Mouse (Mus musculus): ENCODE measurements around the gene Fank1. TPM values are rescaled to one million over a fixed set of nuclear protein-coding genes. Genes with fewer than 3 reads are reported as not detected.
"Not testable (repeated sequence)": the region's sequence is repeated elsewhere in the genome, so short reads cannot be mapped to it uniquely, and the experiment has no call there.

Fank1 gene
- total RNA-seq, 2 experiments from 2014 or later, result 3.6 to 4.1 TPM

DNA sequence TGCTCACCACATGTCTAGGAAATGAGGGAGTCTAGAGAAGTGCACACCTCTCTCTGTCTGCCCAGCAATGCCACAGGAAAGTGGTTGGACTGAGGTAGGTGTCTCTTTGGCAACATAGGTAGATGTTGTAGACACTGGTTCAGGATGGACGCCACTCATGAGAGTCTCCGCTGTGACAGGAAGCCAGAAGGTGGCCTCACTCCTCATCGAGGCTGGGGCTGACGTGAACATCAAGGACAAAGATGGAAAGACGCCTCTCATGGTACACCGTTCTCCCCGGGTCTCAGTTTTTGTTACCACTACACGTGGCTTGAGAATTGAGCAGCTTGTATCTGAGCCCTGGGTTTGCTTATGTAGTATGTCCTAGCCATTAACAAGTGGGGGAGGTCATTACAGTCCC lies 103.1 kb downstream of the Fank1 start:
- no peak for TF ChIP-seq CTCF (IDR thresholded peaks at IDR 0.05)
- Histone ChIP-seq H3K27ac (no peak overlapping the region), H3K4me3 (no peak overlapping the region)
- intact Hi-C loops (cut with DNase I), result no loop called here
- DNase-seq (ENCODE audit: extremely low spot score in 1 of 2, low spot score in 2 of 2), result no peak

DNA sequence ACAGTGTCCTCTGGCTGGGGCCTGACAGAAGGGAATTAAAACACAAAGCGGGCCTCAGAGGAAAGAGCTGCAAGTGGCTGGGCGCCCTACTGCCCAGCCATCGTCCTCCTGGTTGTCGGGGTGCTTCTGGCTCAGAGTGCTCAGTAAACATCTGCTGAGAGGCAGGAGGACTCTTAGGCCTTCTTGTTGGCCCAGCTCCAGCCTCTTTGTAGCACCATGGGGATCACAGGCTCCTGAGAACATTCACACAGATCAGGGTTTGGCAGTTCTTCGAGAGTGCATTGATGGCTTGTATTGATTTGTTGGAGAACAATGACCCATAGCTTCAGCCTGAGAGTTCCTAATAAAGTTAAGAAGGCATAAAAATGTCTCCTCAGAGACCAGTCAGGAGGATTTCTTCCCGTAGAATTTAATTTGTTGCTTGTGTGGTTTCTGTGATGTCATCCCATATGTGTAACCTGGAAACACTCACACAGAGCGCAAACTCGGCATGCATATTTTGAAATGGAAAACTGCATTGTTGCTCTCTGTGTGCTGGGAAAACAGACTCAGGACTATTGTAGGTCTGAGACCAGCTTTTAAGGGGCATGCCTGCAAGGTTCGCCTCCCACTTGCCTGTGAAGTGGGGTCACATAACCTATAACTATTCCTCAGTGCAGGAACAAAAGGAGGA lies 108.2 kb downstream of the Fank1 start:
- H3K4me3 ChIP-seq; H3K27ac ChIP-seq; DNase-seq (ENCODE audit: extremely low spot score in 1 of 2, low spot score in 2 of 2); intact Hi-C loops (cut with DNase I): not testable (repeated sequence)

GRCm38 (mm10) chr7:133888926-133889920 lies 112.6 kb downstream of the Fank1 start:
- no peak for DNase-seq (ENCODE audit: extremely low spot score in 1 of 2, low spot score in 2 of 2)
- Histone ChIP-seq H3K4me3 (no peak overlapping the region), H3K27ac (no peak overlapping the region)
- no peak for TF ChIP-seq CTCF (IDR thresholded peaks at IDR 0.05)
- intact Hi-C loops (cut with DNase I), result no loop called here

- intact Hi-C loops (cut with DNase I), result no loop called here
- TF ChIP-seq CTCF (IDR thresholded peaks at IDR 0.05), result no peak
- Histone ChIP-seq H3K27ac (no peak overlapping the region), H3K4me3 (no peak overlapping the region)
- no peak for DNase-seq (ENCODE audit: extremely low spot score in 1 of 2, low spot score in 2 of 2)
These were observed 113.3 kb downstream of the Fank1 start for GRCm38 (mm10) chr7:133889986-133890385.

DNA sequence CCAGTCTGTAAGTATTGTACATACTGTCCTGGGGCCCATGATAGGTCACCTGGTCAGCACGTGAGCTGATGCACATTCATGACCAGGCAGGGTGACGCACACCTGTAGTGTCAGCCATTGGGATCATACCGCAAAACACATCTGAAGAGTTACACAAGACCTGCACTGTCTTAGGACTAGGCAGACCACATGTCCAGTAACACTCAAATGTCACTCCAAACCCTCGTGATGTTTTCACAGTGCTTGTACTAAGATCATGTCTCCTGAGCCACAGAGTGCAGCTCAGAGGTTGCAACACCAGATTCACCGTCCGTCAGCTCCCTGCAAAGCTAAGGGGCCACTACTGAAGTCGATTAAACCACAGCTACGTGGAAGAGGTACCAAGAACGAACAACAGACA lies 114.6 kb downstream of the Fank1 start:
- intact Hi-C loops (cut with DNase I), result no loop called here
- Histone ChIP-seq H3K4me3 (no peak overlapping the region), H3K27ac (no peak overlapping the region)
- no peak for TF ChIP-seq CTCF (IDR thresholded peaks at IDR 0.05)
- no peak for DNase-seq (ENCODE audit: extremely low spot score in 1 of 2, low spot score in 2 of 2)

DNA sequence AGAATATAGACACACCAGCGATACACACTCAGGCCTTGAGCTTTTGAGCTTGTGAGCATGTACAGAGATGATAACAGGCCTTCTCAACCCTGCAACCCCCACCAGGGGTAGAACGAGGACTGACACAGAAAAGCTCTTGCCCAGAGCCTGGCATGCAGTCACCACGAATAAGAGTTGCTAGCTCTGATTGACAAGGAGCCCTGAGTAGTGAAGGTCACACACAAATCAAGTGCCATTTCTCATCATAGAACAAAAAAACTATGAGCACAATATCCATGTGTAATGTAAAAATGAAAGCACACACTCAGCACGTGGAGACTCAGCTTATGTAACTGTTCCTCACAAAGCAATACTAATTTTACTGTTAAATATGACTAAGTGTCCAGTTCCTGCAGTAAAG lies 115.1 kb downstream of the Fank1 start:
- intact Hi-C loops (cut with DNase I), result no loop called here
- no peak for DNase-seq (ENCODE audit: extremely low spot score in 1 of 2, low spot score in 2 of 2)
- H3K27ac ChIP-seq, result no peak overlapping the region
- no peak overlapping the region for H3K4me3 ChIP-seq
- TF ChIP-seq CTCF (IDR thresholded peaks at IDR 0.05), result no peak

DNA sequence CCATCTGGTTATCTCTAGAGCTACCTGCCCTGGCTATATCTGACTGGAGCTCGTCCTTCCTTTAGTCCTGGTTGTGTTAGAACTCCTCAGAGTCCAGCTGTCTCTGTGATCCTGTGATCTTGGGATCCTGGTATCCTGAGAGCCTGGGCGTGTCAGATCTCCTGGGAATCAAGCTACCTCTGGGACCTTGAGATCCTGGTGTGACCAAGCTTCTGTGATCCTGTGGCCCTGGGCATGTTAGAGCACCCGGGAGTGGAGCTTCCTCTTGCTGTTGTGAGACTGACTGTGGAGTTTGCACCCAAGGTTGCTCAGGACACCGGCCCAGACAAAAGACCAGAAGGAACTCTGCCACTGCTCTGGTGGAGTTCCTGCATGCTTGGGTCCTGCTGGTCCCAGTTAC lies 122.7 kb downstream of the Fank1 start:
- H3K27ac ChIP-seq, result no peak overlapping the region
- intact Hi-C loops (cut with DNase I), result no loop called here
- no peak for TF ChIP-seq CTCF (IDR thresholded peaks at IDR 0.05)
- DNase-seq (ENCODE audit: extremely low spot score in 1 of 2, low spot score in 2 of 2), result no peak
- H3K4me3 ChIP-seq, result no peak overlapping the region

DNA sequence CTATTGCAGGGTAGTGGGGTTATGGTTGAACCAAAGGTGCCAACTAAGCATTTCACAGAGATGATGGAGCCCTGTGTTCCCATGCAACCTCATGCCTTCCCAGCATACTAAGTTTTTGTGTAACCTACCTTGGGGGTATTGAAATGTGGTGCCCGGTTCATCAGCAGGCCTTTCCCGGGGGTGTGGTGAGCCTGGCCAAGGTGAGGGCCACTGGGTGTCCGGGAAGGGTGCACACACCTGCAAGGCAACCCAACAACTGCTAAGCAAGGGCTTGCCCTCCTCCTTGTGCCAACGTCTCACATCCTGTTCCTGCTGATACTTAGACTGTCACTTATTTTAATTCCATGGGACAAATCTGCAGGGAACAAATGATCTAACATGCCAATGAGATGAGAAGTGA lies 132.3 kb downstream of the Fank1 start:
- TF ChIP-seq CTCF (IDR thresholded peaks at IDR 0.05), result no peak
- intact Hi-C loops (cut with DNase I), result no loop called here
- no peak for DNase-seq (ENCODE audit: extremely low spot score in 1 of 2, low spot score in 2 of 2)
- Histone ChIP-seq H3K4me3 (no peak overlapping the region), H3K27ac (no peak overlapping the region)

- no peak for DNase-seq (ENCODE audit: extremely low spot score in 1 of 2, low spot score in 2 of 2)
- no peak overlapping the region for H3K27ac ChIP-seq
- intact Hi-C loops (cut with DNase I), result no loop called here
- no peak overlapping the region for H3K4me3 ChIP-seq
- TF ChIP-seq CTCF (IDR thresholded peaks at IDR 0.05), result no peak
These were observed 133.2 kb downstream of the Fank1 start for GRCm38 (mm10) chr7:133909833-133910375.

GRCm38 (mm10) chr7:133911881-133912280 lies 135.2 kb downstream of the Fank1 start:
- H3K4me3 ChIP-seq, result no peak overlapping the region
- intact Hi-C loops (cut with DNase I), result no loop called here
- no peak overlapping the region for H3K27ac ChIP-seq
- peak; percentile 17 to 45 for DNase-seq (ENCODE audit: extremely low spot score in 1 of 2, low spot score in 2 of 2)
- TF ChIP-seq CTCF (IDR thresholded peaks at IDR 0.05), result no peak

- intact Hi-C loops (cut with DNase I), result no loop called here
- H3K27ac ChIP-seq, result no peak overlapping the region
- no peak for DNase-seq (ENCODE audit: extremely low spot score in 1 of 2, low spot score in 2 of 2)
- TF ChIP-seq CTCF (IDR thresholded peaks at IDR 0.05), result no peak
- H3K4me3 ChIP-seq, result no peak overlapping the region
These were observed 139.6 kb downstream of the Fank1 start for GRCm38 (mm10) chr7:133916230-133916629.

DNA sequence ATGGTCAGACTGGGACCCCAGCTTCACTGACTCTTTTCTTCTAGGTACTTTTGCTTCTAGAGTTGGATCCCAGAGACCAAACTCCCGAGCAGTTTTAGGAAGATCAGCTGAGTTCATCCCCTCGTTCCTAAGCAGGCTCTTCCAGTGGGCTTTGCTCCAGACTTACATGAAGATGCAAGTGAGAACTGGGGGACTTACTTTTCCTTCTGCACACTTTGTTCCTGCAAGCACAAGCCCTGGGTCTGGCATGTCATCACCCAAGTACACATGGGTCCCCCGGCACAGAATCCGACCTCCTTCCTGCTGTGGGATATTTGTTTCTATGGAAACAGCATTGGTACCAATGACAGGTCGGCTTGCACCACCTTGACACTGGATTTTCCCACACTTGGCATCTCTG lies 142.6 kb downstream of the Fank1 start:
- intact Hi-C loops (cut with DNase I), result no loop called here
- no peak overlapping the region for H3K27ac ChIP-seq
- H3K4me3 ChIP-seq, result no peak overlapping the region
- TF ChIP-seq CTCF (IDR thresholded peaks at IDR 0.05), result no peak
- no peak for DNase-seq (ENCODE audit: extremely low spot score in 1 of 2, low spot score in 2 of 2)
